Mouse (Mus musculus) urinary bladder, postnatal 36 days (tissue): ENCODE data around the gene Il11ra1.
"Not testable (repeated sequence)": the region's sequence is repeated elsewhere in the genome, so short reads cannot be mapped to it uniquely, and the experiment has no call there.

Experiments
- DNase-seq, 2 experiments: peaks; one replicate each; pipeline ENCODE4 v3.0.0; 2022; ENCODE audit warnings: low spot score in 2 of 2, mixed read lengths in 1 of 2

Gene Il11ra1

GRCm38 (mm10) chr4:41755338-41756305, 55.8 kb downstream of the Il11ra1 start, which contains the start of gene Sigmar1:
Gene Sigmar1 (minus strand): TSS chr4:41756157.
- DNase-seq: peak; percentile 83 to 86

DNA sequence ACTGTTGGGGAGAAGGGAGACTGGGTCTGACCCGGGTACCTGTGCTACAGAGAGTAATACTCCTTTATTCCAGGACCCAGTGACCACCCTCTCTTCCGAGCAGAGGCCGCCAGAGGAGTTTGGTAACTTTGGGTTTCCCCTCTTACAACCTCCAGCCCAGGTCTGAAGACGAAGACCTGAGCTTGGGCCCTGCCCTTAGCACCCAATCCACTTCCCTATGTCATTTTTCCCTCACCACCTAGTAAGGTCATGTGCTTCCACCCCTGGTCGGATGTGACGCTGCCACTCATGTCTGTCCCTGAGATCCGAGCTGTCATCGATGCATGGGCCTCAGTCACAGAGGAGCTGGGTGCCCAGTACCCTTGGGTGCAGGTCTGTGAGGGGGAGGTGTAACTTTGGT, 56.7 kb downstream of the Il11ra1 start:
- DNase-seq: no peak

GRCm38 (mm10) chr4:41757321-41757720, 57.5 kb downstream of the Il11ra1 start:
- no peak for DNase-seq

DNA sequence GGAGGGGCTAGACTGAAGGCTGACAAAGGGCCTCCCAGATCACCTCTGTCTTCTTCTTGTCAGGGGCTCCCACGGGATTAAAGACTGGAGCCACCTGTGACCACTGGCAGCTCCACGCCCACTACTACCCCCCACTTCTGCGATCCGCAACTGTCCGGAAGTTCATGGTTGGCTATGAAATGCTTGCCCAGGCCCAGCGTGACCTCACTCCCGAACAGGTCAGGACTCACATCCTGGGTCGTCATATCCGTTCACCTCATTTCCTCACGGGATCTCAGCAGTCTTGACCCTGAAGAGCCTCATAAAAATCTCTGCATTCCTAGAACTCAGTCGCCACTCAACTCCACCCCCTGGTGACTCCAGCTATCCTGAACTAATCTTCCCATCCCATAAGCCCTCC, 58.2 kb downstream of the Il11ra1 start:
- DNase-seq: no peak

DNA sequence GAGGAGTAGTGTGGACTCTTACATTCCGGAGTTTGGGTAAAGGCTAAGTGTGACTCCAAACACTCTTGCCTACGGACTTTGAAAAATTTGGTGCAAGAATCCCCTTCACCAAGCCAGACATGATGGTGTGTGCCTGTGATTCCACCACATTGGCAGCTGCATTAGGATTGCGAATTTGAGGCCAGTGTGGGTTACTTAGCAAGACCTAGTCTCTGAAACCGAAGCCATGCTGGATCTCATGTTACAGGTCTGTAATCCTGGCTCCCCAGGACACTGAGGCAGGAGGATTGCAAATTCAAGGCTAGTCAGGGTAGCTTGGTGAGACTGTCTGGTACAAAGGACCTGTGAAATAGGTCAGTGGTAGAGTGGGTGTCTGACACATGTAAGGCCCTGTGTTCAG, 58.9 kb downstream of the Il11ra1 start:
- no peak for DNase-seq

DNA sequence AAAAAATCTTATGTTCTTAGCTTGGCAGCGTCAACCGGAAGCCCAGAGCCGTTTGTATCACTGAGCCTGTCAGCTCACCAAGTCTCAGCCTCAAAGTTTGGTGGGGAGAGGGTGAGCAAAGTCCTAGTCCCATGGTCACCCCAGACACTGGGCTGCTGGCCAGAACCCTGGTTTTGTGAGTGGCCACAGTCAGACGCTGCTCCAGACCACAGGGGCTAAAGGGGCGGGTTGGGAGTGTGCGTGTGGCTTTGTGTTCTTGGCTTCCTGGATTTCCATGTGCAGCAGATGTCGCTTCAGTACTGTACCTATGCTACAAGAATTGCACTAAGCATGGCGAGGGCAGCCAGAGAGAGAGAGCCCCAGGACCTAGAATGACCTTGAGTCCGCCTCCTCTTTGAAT, 59.4 kb downstream of the Il11ra1 start:
- no peak for DNase-seq

DNA sequence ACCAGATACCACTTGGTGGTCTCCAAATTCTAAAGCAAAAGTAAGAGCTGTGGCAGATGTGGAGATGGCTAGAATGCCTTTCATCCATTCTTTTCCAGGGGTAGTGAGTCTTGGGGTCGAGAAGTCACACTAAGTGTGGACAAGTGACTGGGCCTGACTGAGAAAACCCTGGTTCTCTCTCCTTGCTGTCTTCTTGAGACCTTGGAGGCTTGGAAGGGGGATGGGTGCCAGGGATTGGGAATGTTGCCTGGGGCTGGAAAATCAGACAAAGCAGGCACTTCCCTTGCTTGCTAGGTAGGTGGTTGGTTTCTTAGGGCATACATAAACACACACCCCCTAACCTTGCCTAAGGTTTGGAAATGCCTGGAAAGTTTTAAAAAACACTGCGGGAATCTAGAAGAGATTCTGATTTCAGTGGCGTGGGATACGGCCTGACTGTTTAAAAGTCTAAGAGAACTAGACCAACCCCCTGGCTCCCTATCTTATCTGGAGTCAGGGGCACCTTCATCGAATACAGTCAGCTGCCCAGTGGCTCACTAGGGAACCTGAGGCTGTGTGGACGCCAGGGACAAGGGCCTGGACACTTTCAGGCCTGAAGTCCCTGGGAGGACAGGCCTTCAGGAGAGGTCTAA, 60.0 kb downstream of the Il11ra1 start:
- DNase-seq: no peak

DNA sequence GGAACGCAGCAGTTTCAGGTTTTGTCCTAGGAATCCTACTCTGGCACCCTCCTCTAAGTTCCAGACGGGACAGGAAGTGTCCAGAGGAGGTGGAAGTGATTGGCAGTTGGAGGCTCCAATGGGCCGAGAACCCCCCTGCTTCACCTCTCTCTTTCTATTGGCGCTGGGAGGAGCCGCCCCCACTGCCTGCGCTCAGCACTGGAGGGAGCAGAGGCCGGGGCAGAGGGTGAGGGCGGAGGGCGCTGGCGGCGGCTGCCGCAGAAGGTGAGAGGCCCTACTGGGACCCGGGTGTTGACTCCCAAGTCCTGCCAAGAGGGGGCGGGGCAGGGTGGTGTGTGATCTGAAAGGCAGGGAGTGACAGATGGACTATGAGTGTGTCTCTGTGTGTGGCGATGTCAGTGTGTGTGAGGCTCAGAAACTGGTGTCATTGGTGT, 60.5 kb downstream of the Il11ra1 start:
- DNase-seq: peak; percentile 78 to 89

- no peak for DNase-seq
Observed at GRCm38 (mm10) chr4:41760911-41761310, 61.1 kb downstream of the Il11ra1 start.

GRCm38 (mm10) chr4:41761680-41762079, 61.9 kb downstream of the Il11ra1 start:
- no peak for DNase-seq

DNA sequence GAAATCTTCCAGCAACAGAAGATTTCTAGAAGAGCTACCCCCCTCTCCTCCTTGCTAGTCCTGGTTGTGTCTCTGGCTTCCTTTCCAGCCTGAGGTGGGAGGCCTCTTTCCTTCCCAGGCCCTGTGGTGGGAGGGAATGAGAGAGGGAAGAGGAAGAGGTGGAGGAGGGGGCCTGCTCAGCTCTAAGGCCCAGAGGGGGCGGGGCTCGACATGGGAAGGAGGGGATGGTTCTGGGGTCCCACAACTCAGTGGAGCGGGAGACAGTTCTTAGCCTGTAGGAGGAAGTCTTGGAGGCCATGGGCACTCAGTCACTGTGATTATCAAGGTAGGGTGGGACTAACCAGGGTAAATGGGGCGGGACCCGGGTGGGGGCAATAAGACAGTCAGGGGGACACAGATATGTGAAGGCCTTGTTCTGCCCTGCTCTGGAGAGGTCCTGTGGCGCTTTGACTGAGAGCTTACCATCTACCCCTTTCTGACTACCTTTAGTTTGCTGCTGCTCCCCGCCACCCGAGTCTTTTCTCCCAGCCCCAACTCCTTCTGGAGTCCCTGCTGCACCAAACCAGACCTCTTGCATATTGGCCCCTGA, 62.4 kb downstream of the Il11ra1 start:
- DNase-seq: no peak

DNA sequence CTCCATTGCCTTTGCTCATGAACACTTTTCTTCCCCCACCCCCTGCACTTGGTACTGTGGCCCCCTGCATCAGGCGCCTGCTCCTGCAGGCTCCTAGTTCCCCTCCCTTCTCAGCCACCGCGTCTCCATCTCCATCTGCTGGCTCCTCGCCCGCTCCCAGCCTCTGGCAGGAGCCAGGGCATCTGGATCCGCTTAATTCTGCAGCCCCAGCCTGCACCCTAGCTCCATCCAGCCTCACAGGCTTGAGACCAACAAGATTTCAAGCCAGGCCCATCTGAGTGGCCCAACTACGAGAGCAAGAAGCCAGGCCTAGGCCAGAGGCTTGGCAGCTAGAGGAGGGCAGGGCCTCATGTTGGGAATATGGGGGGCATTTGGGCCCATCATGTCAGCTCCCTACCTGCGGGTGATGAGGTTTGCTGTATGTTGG, 62.9 kb downstream of the Il11ra1 start:
- peak in 1 of 2 experiments; percentile 56 for DNase-seq

GRCm38 (mm10) chr4:41763176-41763575, 63.4 kb downstream of the Il11ra1 start:
- DNase-seq: not testable (repeated sequence)

GRCm38 (mm10) chr4:41767301-41767700, 67.5 kb downstream of the Il11ra1 start:
- not testable (repeated sequence) for DNase-seq

GRCm38 (mm10) chr4:41772946-41773345, 73.2 kb downstream of the Il11ra1 start:
- not testable (repeated sequence) for DNase-seq

DNA sequence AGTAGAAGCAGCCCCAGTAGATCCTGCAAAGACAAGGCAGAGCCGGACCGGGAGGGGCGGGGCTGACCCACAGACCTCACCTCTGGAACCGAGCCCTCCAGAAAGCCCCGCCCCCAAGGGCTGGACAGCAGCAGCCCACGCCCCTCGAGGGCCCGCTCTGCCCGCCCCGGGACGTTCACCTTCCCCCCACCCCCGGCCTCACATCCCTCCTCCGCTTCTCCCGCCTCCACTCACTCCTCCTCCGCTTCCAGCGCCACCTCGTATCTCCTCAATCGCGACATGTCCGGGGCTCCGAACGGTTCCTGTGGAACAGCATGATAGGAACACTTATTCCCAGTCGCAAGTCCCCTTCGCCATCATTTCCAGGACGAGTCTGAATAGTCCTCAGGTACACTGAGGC, 73.7 kb downstream of the Il11ra1 start:
- DNase-seq: peak; percentile 56 to 71

GRCm38 (mm10) chr4:41774002-41774401, 74.2 kb downstream of the Il11ra1 start, which contains the start of gene Ccl27a:
Gene Ccl27a (minus strand): TSS chr4:41774247.
- peak; percentile 72 to 76 for DNase-seq

- DNase-seq: not testable (repeated sequence)
Observed at GRCm38 (mm10) chr4:41774506-41774905, 74.7 kb downstream of the Il11ra1 start.

DNA sequence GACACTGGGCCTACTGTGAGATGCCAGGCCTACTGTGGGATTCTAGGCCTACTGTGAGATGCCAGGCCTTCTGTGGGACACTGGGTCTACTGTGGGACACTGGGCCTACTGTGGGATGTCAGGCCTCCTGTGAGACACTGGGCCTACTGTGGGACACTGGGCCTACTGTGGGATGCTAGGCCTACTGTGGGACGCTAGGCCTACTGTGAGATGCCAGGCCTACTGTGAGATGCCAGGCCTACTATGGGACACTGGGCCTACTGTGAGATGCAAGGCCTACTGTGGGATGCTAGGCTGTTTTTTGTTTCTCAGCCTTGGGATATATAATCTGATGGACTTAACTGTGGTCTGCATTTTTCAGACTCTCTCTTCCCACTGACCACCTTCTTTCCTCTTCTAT, 76.1 kb downstream of the Il11ra1 start:
- not testable (repeated sequence) for DNase-seq

DNA sequence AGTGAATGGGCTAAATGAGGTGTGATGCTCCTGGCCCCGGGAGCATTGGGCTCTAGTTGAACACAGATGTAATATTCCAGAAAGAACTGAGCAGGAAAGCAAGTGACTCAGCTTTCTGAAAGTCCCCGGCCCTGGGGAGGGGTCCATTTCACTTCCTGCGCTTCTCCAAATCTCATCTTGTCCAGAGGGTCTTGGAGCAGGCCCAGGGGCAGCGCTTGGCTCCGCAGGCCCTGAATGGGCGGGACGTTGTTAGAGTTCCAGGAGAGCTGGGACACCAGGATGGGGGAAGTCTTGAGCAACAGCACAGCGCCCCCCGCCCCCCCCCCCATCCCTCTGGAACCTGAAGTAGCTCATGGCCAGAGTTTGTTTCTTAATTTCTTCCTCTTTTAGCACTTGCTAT, 81.5 kb downstream of the Il11ra1 start:
- not testable (repeated sequence) for DNase-seq

DNA sequence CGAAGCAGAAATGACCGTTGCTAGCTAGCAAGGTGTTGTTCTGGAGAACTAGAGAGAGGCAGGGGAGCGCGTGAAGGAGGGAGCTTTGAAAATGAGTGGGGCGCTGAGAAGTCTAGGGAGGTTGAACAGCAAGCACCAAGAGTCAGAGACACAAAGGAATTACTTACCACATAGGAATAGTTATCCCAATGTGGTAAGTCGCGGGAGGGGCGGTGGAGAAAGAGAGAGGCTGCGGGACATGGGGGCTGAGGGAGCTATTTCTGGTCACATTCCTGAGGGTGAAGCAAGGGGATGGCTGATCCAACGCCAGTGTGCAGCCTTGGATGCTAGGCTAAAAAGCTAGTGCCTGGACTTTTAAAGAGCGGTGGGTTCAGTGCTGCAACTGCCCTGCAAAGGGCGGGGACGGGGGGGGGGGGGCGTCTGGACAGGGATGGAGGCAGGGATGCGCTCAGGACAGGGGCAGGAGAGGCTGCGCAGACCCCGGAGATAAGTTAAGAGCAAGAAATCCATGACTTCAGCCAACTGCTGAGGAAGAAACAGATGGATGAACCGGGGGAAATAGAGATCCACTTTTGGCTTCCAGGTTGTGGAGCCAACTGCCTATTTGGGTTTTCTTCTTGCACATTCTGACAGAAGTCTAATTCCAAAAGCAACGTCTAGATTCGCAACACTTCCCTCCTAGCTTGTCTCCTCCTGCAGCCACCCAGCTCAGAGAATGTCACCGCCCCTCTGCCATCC, 82.1 kb downstream of the Il11ra1 start:
- not testable (repeated sequence) for DNase-seq
